Mouse (Mus musculus): ENCODE data around the gene Sec1. TPM values are rescaled to one million over a fixed set of nuclear protein-coding genes. Genes with fewer than 3 reads are reported as not detected.

Sec1 gene
- polyA plus RNA-seq, 1 experiment from 2014 or later: 0.42 TPM

GRCm38 (mm10) chr7:45642503-45643255 lies 51.5 kb downstream of the Sec1 start:
- Histone ChIP-seq H3K27me3 (no peaks in the 10 kb centered on the region), H3K4me2 (peak overlapping the region; percentile 84), H3K27ac (peak overlapping the region; percentile 88), H3K36me3 (no peaks in the 10 kb centered on the region), H3K4me1 (peaks cover 59% of the 10 kb centered on the region), H3K9ac (peak overlapping the region; percentile 66), H3K9me3 (no peaks in the 10 kb centered on the region), H3K4me3 (peak overlapping the region; percentile 48)
- 29% methylated on average over 16 of the region's 16 CpGs for WGBS
- ATAC-seq (ENCODE audit: borderline replicate concordance, extremely low read depth, low FRiP score, low TSS enrichment): no peak

GRCm38 (mm10) chr7:45642083-45642482 lies 52.1 kb downstream of the Sec1 start:
- H3K4me1 ChIP-seq: peaks cover 60% of the 10 kb centered on the region
- H3K4me3 ChIP-seq: peak overlapping the region; percentile 48
- H3K36me3 ChIP-seq: peaks cover 1% of the 10 kb centered on the region; the same call in 1 of the 2 replicates
- WGBS: 69% methylated on average over 5 of the region's 5 CpGs
- peak overlapping the region; percentile 66 for H3K9ac ChIP-seq
- peak overlapping the region; percentile 84 for H3K4me2 ChIP-seq
- H3K27me3 ChIP-seq: no peaks in the 10 kb centered on the region
- no peaks in the 10 kb centered on the region for H3K9me3 ChIP-seq
- no peak for ATAC-seq (ENCODE audit: borderline replicate concordance, extremely low read depth, low FRiP score, low TSS enrichment)
- H3K27ac ChIP-seq: peak overlapping the region; percentile 61

- Histone ChIP-seq H3K9ac (peak overlapping the region; percentile 66), H3K4me3 (peak overlapping the region; percentile 48), H3K4me1 (peaks cover 64% of the 10 kb centered on the region), H3K4me2 (peak overlapping the region; percentile 84), H3K27ac (peak overlapping the region; percentile 61), H3K27me3 (no peaks in the 10 kb centered on the region), H3K9me3 (no peaks in the 10 kb centered on the region), H3K36me3 (peaks cover 7% of the 10 kb centered on the region; the same call in 1 of the 2 replicates)
- 43% methylated on average over 15 of the region's 17 CpGs for WGBS
- ATAC-seq (ENCODE audit: borderline replicate concordance, extremely low read depth, low FRiP score, low TSS enrichment): peak; percentile 16; the same call in 1 of the 2 replicates
These were observed 52.7 kb downstream of the Sec1 start for GRCm38 (mm10) chr7:45641391-45642040.

GRCm38 (mm10) chr7:45640191-45640957 lies 53.8 kb downstream of the Sec1 start:
- no peaks in the 10 kb centered on the region for H3K27me3 ChIP-seq
- peaks cover 71% of the 10 kb centered on the region for H3K4me1 ChIP-seq
- peak overlapping the region; percentile 61; the same call in 1 of the 2 replicates for H3K27ac ChIP-seq
- peaks cover 10% of the 10 kb centered on the region; the same call in 1 of the 2 replicates for H3K36me3 ChIP-seq
- H3K9ac ChIP-seq: no peak overlapping the region
- H3K4me2 ChIP-seq: no peak overlapping the region
- H3K4me3 ChIP-seq: no peak overlapping the region
- ATAC-seq (ENCODE audit: borderline replicate concordance, extremely low read depth, low FRiP score, low TSS enrichment): no peak
- H3K9me3 ChIP-seq: no peaks in the 10 kb centered on the region
- WGBS: 71% methylated on average over 19 of the region's 19 CpGs

GRCm38 (mm10) chr7:45639561-45640027 lies 54.6 kb downstream of the Sec1 start, which contains the start of gene Mamstr:
Gene Mamstr (plus strand): TSS chr7:45639977.
- ATAC-seq (ENCODE audit: borderline replicate concordance, extremely low read depth, low FRiP score, low TSS enrichment): no peak
- Histone ChIP-seq H3K4me3 (no peak within 1 kb of the TSS), H3K27ac (peak within 1 kb of the TSS; percentile 61), H3K9ac (no peak within 1 kb of the TSS), H3K36me3 (peaks cover 10% of the 10 kb centered on the region; the same call in 1 of the 2 replicates), H3K4me1 (peaks cover 74% of the 10 kb centered on the region), H3K9me3 (no peaks in the 10 kb centered on the region), H3K27me3 (no peaks in the 10 kb centered on the region), H3K4me2 (no peak within 1 kb of the TSS)
- 29% methylated on average over 19 of the region's 19 CpGs for WGBS

GRCm38 (mm10) chr7:45638623-45639401 lies 55.4 kb downstream of the Sec1 start:
- ATAC-seq (ENCODE audit: borderline replicate concordance, extremely low read depth, low FRiP score, low TSS enrichment): peak; percentile 77
- WGBS: 22% methylated on average over 29 of the region's 29 CpGs
- H3K27me3 ChIP-seq: no peaks in the 10 kb centered on the region
- peaks cover 66% of the 10 kb centered on the region for H3K4me1 ChIP-seq
- H3K27ac ChIP-seq: no peak overlapping the region
- no peaks in the 10 kb centered on the region for H3K9me3 ChIP-seq
- peak overlapping the region; percentile 30 for H3K4me3 ChIP-seq
- H3K4me2 ChIP-seq: peak overlapping the region; percentile 52
- 0 out of 2 replicates have a peak overlapping the region, but pooled peaks have one; percentile 14 for H3K9ac ChIP-seq
- peaks cover 10% of the 10 kb centered on the region; the same call in 1 of the 2 replicates for H3K36me3 ChIP-seq

GRCm38 (mm10) chr7:45637710-45638109 lies 56.5 kb downstream of the Sec1 start:
- Histone ChIP-seq H3K4me1 (peaks cover 61% of the 10 kb centered on the region), H3K36me3 (peaks cover 10% of the 10 kb centered on the region; the same call in 1 of the 2 replicates), H3K9ac (no peak overlapping the region; the same call in 1 of the 2 replicates), H3K27ac (no peak overlapping the region), H3K4me2 (peak overlapping the region; percentile 52; the same call in 1 of the 2 replicates), H3K9me3 (no peaks in the 10 kb centered on the region), H3K4me3 (no peak overlapping the region), H3K27me3 (peaks cover 6% of the 10 kb centered on the region; the same call in 1 of the 2 replicates)
- 84% methylated on average over 6 of the region's 6 CpGs for WGBS
- ATAC-seq (ENCODE audit: borderline replicate concordance, extremely low read depth, low FRiP score, low TSS enrichment): no peak

- 47% methylated on average over 15 of the region's 15 CpGs for WGBS
- Histone ChIP-seq H3K9ac (no peak overlapping the region), H3K4me1 (peaks cover 50% of the 10 kb centered on the region), H3K4me2 (no peak overlapping the region), H3K27me3 (peaks cover 13% of the 10 kb centered on the region; the same call in 1 of the 2 replicates), H3K27ac (peak overlapping the region; percentile 71), H3K36me3 (peaks cover 10% of the 10 kb centered on the region; the same call in 1 of the 2 replicates), H3K9me3 (no peaks in the 10 kb centered on the region), H3K4me3 (no peak overlapping the region)
- ATAC-seq (ENCODE audit: borderline replicate concordance, extremely low read depth, low FRiP score, low TSS enrichment): no peak
These were observed 58.2 kb downstream of the Sec1 start for GRCm38 (mm10) chr7:45635711-45636688.

- Histone ChIP-seq H3K9me3 (no peaks in the 10 kb centered on the region), H3K9ac (no peak overlapping the region), H3K27me3 (peaks cover 13% of the 10 kb centered on the region; the same call in 1 of the 2 replicates), H3K27ac (peak overlapping the region; percentile 71), H3K36me3 (peaks cover 10% of the 10 kb centered on the region; the same call in 1 of the 2 replicates), H3K4me1 (peaks cover 42% of the 10 kb centered on the region), H3K4me3 (no peak overlapping the region), H3K4me2 (no peak overlapping the region)
- WGBS: 77% methylated on average over 11 of the region's 11 CpGs
- ATAC-seq (ENCODE audit: borderline replicate concordance, extremely low read depth, low FRiP score, low TSS enrichment): no peak
These were observed 59.1 kb downstream of the Sec1 start for GRCm38 (mm10) chr7:45634946-45635681.
